Mouse (Mus musculus): ENCODE results near the gene Hspb1. TPM values are rescaled to one million over a fixed set of nuclear protein-coding genes. Genes with fewer than 3 reads are reported as not detected.

Hspb1 gene
- total RNA-seq, 2 experiments from 2014 or later: not detected

GRCm38 (mm10) chr5:135879449-135880158 lies 8.1 kb upstream of the Hspb1 start:
- peak; percentile 74 for ATAC-seq (replicated peaks; ENCODE audit: low FRiP score, poor library complexity, severe bottlenecking)

- no peak for ATAC-seq (replicated peaks; ENCODE audit: low FRiP score, poor library complexity, severe bottlenecking)
Measured at GRCm38 (mm10) chr5:135884641-135885040, 3.1 kb upstream of the Hspb1 start.

- ATAC-seq (replicated peaks; ENCODE audit: low FRiP score, poor library complexity, severe bottlenecking): no peak
Measured at GRCm38 (mm10) chr5:135888405-135889215, 891 bp downstream of the Hspb1 start.

GRCm38 (mm10) chr5:135890323-135890722 lies 2.6 kb downstream of the Hspb1 start:
- ATAC-seq (replicated peaks; ENCODE audit: low FRiP score, poor library complexity, severe bottlenecking): no peak

GRCm38 (mm10) chr5:135890920-135891319 lies 3.2 kb downstream of the Hspb1 start:
- ATAC-seq (replicated peaks; ENCODE audit: low FRiP score, poor library complexity, severe bottlenecking): no peak

GRCm38 (mm10) chr5:135892589-135893351 lies 5.1 kb downstream of the Hspb1 start:
- no peak for ATAC-seq (replicated peaks; ENCODE audit: low FRiP score, poor library complexity, severe bottlenecking)

GRCm38 (mm10) chr5:135894958-135895357 lies 7.2 kb downstream of the Hspb1 start:
- ATAC-seq (replicated peaks; ENCODE audit: low FRiP score, poor library complexity, severe bottlenecking): no peak

- ATAC-seq (replicated peaks; ENCODE audit: low FRiP score, poor library complexity, severe bottlenecking): no peak
Measured at GRCm38 (mm10) chr5:135898028-135898427, 10.3 kb downstream of the Hspb1 start.

- no peak for ATAC-seq (replicated peaks; ENCODE audit: low FRiP score, poor library complexity, severe bottlenecking)
Measured at GRCm38 (mm10) chr5:135898995-135899394, 11.3 kb downstream of the Hspb1 start.

- ATAC-seq (replicated peaks; ENCODE audit: low FRiP score, poor library complexity, severe bottlenecking): no peak
Measured at GRCm38 (mm10) chr5:135899833-135900232, 12.1 kb downstream of the Hspb1 start.

GRCm38 (mm10) chr5:135900701-135901100 lies 13.0 kb downstream of the Hspb1 start:
- no peak for ATAC-seq (replicated peaks; ENCODE audit: low FRiP score, poor library complexity, severe bottlenecking)

GRCm38 (mm10) chr5:135901354-135902095 lies 13.8 kb downstream of the Hspb1 start:
- 0 out of 2 replicates have a peak, but pooled peaks have one; percentile 46 for ATAC-seq (replicated peaks; ENCODE audit: low FRiP score, poor library complexity, severe bottlenecking)

- ATAC-seq (replicated peaks; ENCODE audit: low FRiP score, poor library complexity, severe bottlenecking): no peak
Measured at GRCm38 (mm10) chr5:135903058-135903457, 15.3 kb downstream of the Hspb1 start.

GRCm38 (mm10) chr5:135903551-135904151 lies 15.9 kb downstream of the Hspb1 start:
- peak; percentile 81 for ATAC-seq (replicated peaks; ENCODE audit: low FRiP score, poor library complexity, severe bottlenecking)

GRCm38 (mm10) chr5:135904259-135904658 lies 16.5 kb downstream of the Hspb1 start:
- no peak for ATAC-seq (replicated peaks; ENCODE audit: low FRiP score, poor library complexity, severe bottlenecking)

GRCm38 (mm10) chr5:135905320-135906225 lies 17.9 kb downstream of the Hspb1 start:
- no peak for ATAC-seq (replicated peaks; ENCODE audit: low FRiP score, poor library complexity, severe bottlenecking)

GRCm38 (mm10) chr5:135906846-135907245 lies 19.1 kb downstream of the Hspb1 start:
- ATAC-seq (replicated peaks; ENCODE audit: low FRiP score, poor library complexity, severe bottlenecking): no peak

GRCm38 (mm10) chr5:135907256-135907655 lies 19.5 kb downstream of the Hspb1 start:
- ATAC-seq (replicated peaks; ENCODE audit: low FRiP score, poor library complexity, severe bottlenecking): no peak

All from erythroblast, adult 5-6 weeks (primary cell).